Mouse (Mus musculus): ENCODE results near the gene Clec4f. TPM values are rescaled to one million over a fixed set of nuclear protein-coding genes. Genes with fewer than 3 reads are reported as not detected.
A peak's percentile ranks its signal among the peaks of the same experiment; 100 is the strongest.
"Not testable (repeated sequence)": the region's sequence is repeated elsewhere in the genome, so short reads cannot be mapped to it uniquely, and the experiment has no call there.

Gene Clec4f
- polyA plus RNA-seq, 1 experiment from 2014 or later, result not detected

- no peak overlapping the region for H3K27ac ChIP-seq (replicated peaks; ENCODE audit: low read depth, low read length)
- no peaks in the 10 kb centered on the region for H3K27me3 ChIP-seq (replicated peaks; ENCODE audit: control insufficient read depth, insufficient read depth, low read length)
- ATAC-seq (ENCODE audit: low read depth), result no peak
- no peaks in the 10 kb centered on the region for H3K9me3 ChIP-seq (ENCODE audit: control insufficient read depth, low read length)
- no peaks in the 10 kb centered on the region for H3K4me1 ChIP-seq (ENCODE audit: control insufficient read depth, insufficient read depth, low read length)
- no peak overlapping the region for H3K4me3 ChIP-seq (ENCODE audit: low read depth, low read length)
- 9% methylated on average over 4 of the region's 4 CpGs for WGBS
- no peak overlapping the region for H3K9ac ChIP-seq (ENCODE audit: low read depth, low read length)
- H3K4me2 ChIP-seq (ENCODE audit: low read depth, low read length), result no peak overlapping the region
- H3K36me3 ChIP-seq (ENCODE audit: control insufficient read depth, insufficient read depth, low read length), result no peaks in the 10 kb centered on the region
- peak; percentile 84 for DNase-seq (ENCODE audit: low spot score)
Observed at GRCm38 (mm10) chr6:83673395-83673794, 17.4 kb upstream of the Clec4f start.

GRCm38 (mm10) chr6:83665009-83665408, 9.0 kb upstream of the Clec4f start:
- Histone ChIP-seq H3K9me3 (ENCODE audit: control insufficient read depth, low read length) (no peaks in the 10 kb centered on the region), H3K27me3 (replicated peaks; ENCODE audit: control insufficient read depth, insufficient read depth, low read length) (no peaks in the 10 kb centered on the region), H3K27ac (replicated peaks; ENCODE audit: low read depth, low read length) (no peak overlapping the region), H3K36me3 (ENCODE audit: control insufficient read depth, insufficient read depth, low read length) (no peaks in the 10 kb centered on the region), H3K4me1 (ENCODE audit: control insufficient read depth, insufficient read depth, low read length) (no peaks in the 10 kb centered on the region), H3K4me2 (ENCODE audit: low read depth, low read length) (no peak overlapping the region), H3K4me3 (ENCODE audit: low read depth, low read length) (no peak overlapping the region), H3K9ac (ENCODE audit: low read depth, low read length) (no peak overlapping the region)
- no peak for ATAC-seq (ENCODE audit: low read depth)
- WGBS, result 87% methylated on average over 2 of the region's 2 CpGs
- DNase-seq (ENCODE audit: low spot score), result no peak

GRCm38 (mm10) chr6:83660821-83661220, 4.8 kb upstream of the Clec4f start:
- no peaks in the 10 kb centered on the region for H3K27me3 ChIP-seq (replicated peaks; ENCODE audit: control insufficient read depth, insufficient read depth, low read length)
- no peak overlapping the region for H3K4me3 ChIP-seq (ENCODE audit: low read depth, low read length)
- WGBS, result 57% methylated on average over 4 of the region's 4 CpGs
- H3K4me1 ChIP-seq (ENCODE audit: control insufficient read depth, insufficient read depth, low read length), result no peaks in the 10 kb centered on the region
- no peak for DNase-seq (ENCODE audit: low spot score)
- no peak overlapping the region for H3K9ac ChIP-seq (ENCODE audit: low read depth, low read length)
- H3K36me3 ChIP-seq (ENCODE audit: control insufficient read depth, insufficient read depth, low read length), result no peaks in the 10 kb centered on the region
- no peak overlapping the region for H3K27ac ChIP-seq (replicated peaks; ENCODE audit: low read depth, low read length)
- ATAC-seq (ENCODE audit: low read depth), result no peak
- H3K4me2 ChIP-seq (ENCODE audit: low read depth, low read length), result no peak overlapping the region
- H3K9me3 ChIP-seq (ENCODE audit: control insufficient read depth, low read length), result no peaks in the 10 kb centered on the region

- no peak for DNase-seq (ENCODE audit: low spot score)
- 88% methylated on average over 10 of the region's 10 CpGs for WGBS
- H3K36me3 ChIP-seq (ENCODE audit: control insufficient read depth, insufficient read depth, low read length), result no peaks in the 10 kb centered on the region
Observed at GRCm38 (mm10) chr6:83646715-83647114, 9.3 kb downstream of the Clec4f start.

GRCm38 (mm10) chr6:83635329-83635728, 20.7 kb downstream of the Clec4f start:
- H3K27ac ChIP-seq (replicated peaks; ENCODE audit: low read depth, low read length), result no peak overlapping the region
- ATAC-seq (ENCODE audit: low read depth) (no peak), DNase-seq (ENCODE audit: low spot score) (no peak)
- no peaks in the 10 kb centered on the region for H3K36me3 ChIP-seq (ENCODE audit: control insufficient read depth, insufficient read depth, low read length)
- 62% methylated on average over 1 of the region's 1 CpGs for WGBS
- H3K27me3 ChIP-seq (replicated peaks; ENCODE audit: control insufficient read depth, insufficient read depth, low read length), result no peaks in the 10 kb centered on the region
- no peaks in the 10 kb centered on the region for H3K9me3 ChIP-seq (ENCODE audit: control insufficient read depth, low read length)
- H3K9ac ChIP-seq (ENCODE audit: low read depth, low read length), result no peak overlapping the region
- H3K4me1 ChIP-seq (ENCODE audit: control insufficient read depth, insufficient read depth, low read length), result no peaks in the 10 kb centered on the region
- H3K4me3 ChIP-seq (ENCODE audit: low read depth, low read length), result no peak overlapping the region
- H3K4me2 ChIP-seq (ENCODE audit: low read depth, low read length), result no peak overlapping the region

More at GRCm38 (mm10) chr6:83646715-83647114, 9.3 kb downstream of the Clec4f start:
- no peak overlapping the region for H3K27ac ChIP-seq (replicated peaks; ENCODE audit: low read depth, low read length)
- no peaks in the 10 kb centered on the region for H3K9me3 ChIP-seq (ENCODE audit: control insufficient read depth, low read length)
- H3K9ac ChIP-seq (ENCODE audit: low read depth, low read length), result no peak overlapping the region
- no peak overlapping the region for H3K4me3 ChIP-seq (ENCODE audit: low read depth, low read length)
- no peaks in the 10 kb centered on the region for H3K27me3 ChIP-seq (replicated peaks; ENCODE audit: control insufficient read depth, insufficient read depth, low read length)
- ATAC-seq (ENCODE audit: low read depth), result no peak
- no peak overlapping the region for H3K4me2 ChIP-seq (ENCODE audit: low read depth, low read length)
- no peaks in the 10 kb centered on the region for H3K4me1 ChIP-seq (ENCODE audit: control insufficient read depth, insufficient read depth, low read length)

- not testable (repeated sequence) for DNase-seq (ENCODE audit: low spot score); ATAC-seq (ENCODE audit: low read depth); H3K36me3 ChIP-seq (ENCODE audit: control insufficient read depth, insufficient read depth, low read length); H3K27ac ChIP-seq (replicated peaks; ENCODE audit: low read depth, low read length); H3K4me3 ChIP-seq (ENCODE audit: low read depth, low read length); H3K4me2 ChIP-seq (ENCODE audit: low read depth, low read length); H3K9ac ChIP-seq (ENCODE audit: low read depth, low read length); H3K27me3 ChIP-seq (replicated peaks; ENCODE audit: control insufficient read depth, insufficient read depth, low read length); H3K4me1 ChIP-seq (ENCODE audit: control insufficient read depth, insufficient read depth, low read length); H3K9me3 ChIP-seq (ENCODE audit: control insufficient read depth, low read length)
- 70% methylated on average over 4 of the region's 4 CpGs for WGBS
Observed at GRCm38 (mm10) chr6:83634631-83635030, 21.4 kb downstream of the Clec4f start.

- not testable (repeated sequence) for H3K9ac ChIP-seq (ENCODE audit: low read depth, low read length); ATAC-seq (ENCODE audit: low read depth); H3K36me3 ChIP-seq (ENCODE audit: control insufficient read depth, insufficient read depth, low read length); H3K4me3 ChIP-seq (ENCODE audit: low read depth, low read length); H3K27ac ChIP-seq (replicated peaks; ENCODE audit: low read depth, low read length); DNase-seq (ENCODE audit: low spot score); H3K4me1 ChIP-seq (ENCODE audit: control insufficient read depth, insufficient read depth, low read length); H3K9me3 ChIP-seq (ENCODE audit: control insufficient read depth, low read length); H3K4me2 ChIP-seq (ENCODE audit: low read depth, low read length); H3K27me3 ChIP-seq (replicated peaks; ENCODE audit: control insufficient read depth, insufficient read depth, low read length)
- 29% methylated on average over 4 of the region's 5 CpGs for WGBS
Observed at GRCm38 (mm10) chr6:83634106-83634505, 21.9 kb downstream of the Clec4f start.

- Histone ChIP-seq H3K9ac (ENCODE audit: low read depth, low read length) (no peak overlapping the region), H3K36me3 (ENCODE audit: control insufficient read depth, insufficient read depth, low read length) (no peaks in the 10 kb centered on the region), H3K4me3 (ENCODE audit: low read depth, low read length) (no peak overlapping the region), H3K27ac (replicated peaks; ENCODE audit: low read depth, low read length) (no peak overlapping the region), H3K9me3 (ENCODE audit: control insufficient read depth, low read length) (no peaks in the 10 kb centered on the region), H3K4me2 (ENCODE audit: low read depth, low read length) (no peak overlapping the region), H3K27me3 (replicated peaks; ENCODE audit: control insufficient read depth, insufficient read depth, low read length) (no peaks in the 10 kb centered on the region), H3K4me1 (ENCODE audit: control insufficient read depth, insufficient read depth, low read length) (no peaks in the 10 kb centered on the region)
- no peak for ATAC-seq (ENCODE audit: low read depth)
- no peak for DNase-seq (ENCODE audit: low spot score)
- 82% methylated on average over 4 of the region's 4 CpGs for WGBS
Observed at GRCm38 (mm10) chr6:83631815-83632214, 24.2 kb downstream of the Clec4f start.

GRCm38 (mm10) chr6:83626781-83627180, 29.2 kb downstream of the Clec4f start:
- Histone ChIP-seq H3K27me3 (replicated peaks; ENCODE audit: control insufficient read depth, insufficient read depth, low read length) (no peaks in the 10 kb centered on the region), H3K9me3 (ENCODE audit: control insufficient read depth, low read length) (no peaks in the 10 kb centered on the region), H3K4me1 (ENCODE audit: control insufficient read depth, insufficient read depth, low read length) (no peaks in the 10 kb centered on the region), H3K27ac (replicated peaks; ENCODE audit: low read depth, low read length) (no peak overlapping the region), H3K36me3 (ENCODE audit: control insufficient read depth, insufficient read depth, low read length) (no peaks in the 10 kb centered on the region), H3K4me3 (ENCODE audit: low read depth, low read length) (no peak overlapping the region), H3K4me2 (ENCODE audit: low read depth, low read length) (no peak overlapping the region), H3K9ac (ENCODE audit: low read depth, low read length) (no peak overlapping the region)
- WGBS, result 74% methylated on average over 17 of the region's 17 CpGs
- DNase-seq (ENCODE audit: low spot score) (no peak), ATAC-seq (ENCODE audit: low read depth) (no peak)
